Mouse (Mus musculus) testis, adult 2 months (tissue): ENCODE data around the gene Mamdc4. TPM values are rescaled to one million over a fixed set of nuclear protein-coding genes. Genes with fewer than 3 reads are reported as not detected.

Experiments used
- H3K27ac ChIP-seq: fragments of 200-500 bp; 2 replicates; pipeline ENCODE4 v1.5.1; 2012; ENCODE audit warnings: low read depth, low read length; ENCODE audit not compliant: control insufficient read depth, insufficient read depth
- H3K27me3 ChIP-seq: fragments of 200-500 bp; 2 replicates; pipeline ENCODE4 v1.6.1; 2012; ENCODE audit warnings: mild to moderate bottlenecking, low read length, moderate library complexity; ENCODE audit not compliant: control insufficient read depth, insufficient read depth
- H3K36me3 ChIP-seq: fragments of 200-500 bp; 2 replicates; pipeline ENCODE4 v1.6.1; 2012; ENCODE audit warnings: mild to moderate bottlenecking, low read length; ENCODE audit not compliant: control insufficient read depth, insufficient read depth
- H3K4me1 ChIP-seq: fragments of 200-500 bp; 2 replicates; pipeline ENCODE4 v1.6.1; 2012; ENCODE audit warnings: low read length; ENCODE audit not compliant: control insufficient read depth, insufficient read depth
- H3K4me3 ChIP-seq: fragments of 200-500 bp; 2 replicates; pipeline ENCODE4 v1.5.1; 2012; ENCODE audit warnings: low read depth, mild to moderate bottlenecking, low read length, moderate library complexity, mixed read lengths; ENCODE audit not compliant: control insufficient read depth
- CTCF ChIP-seq: fragments of 200-500 bp; IDR thresholded peaks from 2 replicates; pipeline ENCODE4 v1.5.1; 2012; ENCODE audit warnings: low read depth, mild to moderate bottlenecking, inconsistent platforms, low read length, moderate library complexity; ENCODE audit not compliant: control insufficient read depth, insufficient read depth, insufficient replicate concordance
- POLR2A ChIP-seq: fragments of 200-500 bp; IDR thresholded peaks from 2 replicates; pipeline ENCODE4 v1.6.1; 2012; ENCODE audit warnings: low read depth, mild to moderate bottlenecking, inconsistent platforms, low read length, moderate library complexity; ENCODE audit not compliant: control insufficient read depth
- polyA plus RNA-seq: library from polyadenylated mRNA; depleted of rRNA; stranded (reverse); fragments of >200 nt; gene quantifications from 2 replicates; pipeline ENCODE4 v1.2.3, GENCODE M21; 2012

Gene Mamdc4
- polyA plus RNA-seq, 1 experiment: 1.7 TPM

GRCm38 (mm10) chr2:25545996-25546810, 28.4 kb downstream of the Mamdc4 start:
- Histone ChIP-seq H3K27me3 (no peaks in the 10 kb centered on the region), H3K27ac (peak overlapping the region; percentile 99)
- no peak for TF ChIP-seq CTCF
- peak; percentile 72 for TF ChIP-seq POLR2A

DNA sequence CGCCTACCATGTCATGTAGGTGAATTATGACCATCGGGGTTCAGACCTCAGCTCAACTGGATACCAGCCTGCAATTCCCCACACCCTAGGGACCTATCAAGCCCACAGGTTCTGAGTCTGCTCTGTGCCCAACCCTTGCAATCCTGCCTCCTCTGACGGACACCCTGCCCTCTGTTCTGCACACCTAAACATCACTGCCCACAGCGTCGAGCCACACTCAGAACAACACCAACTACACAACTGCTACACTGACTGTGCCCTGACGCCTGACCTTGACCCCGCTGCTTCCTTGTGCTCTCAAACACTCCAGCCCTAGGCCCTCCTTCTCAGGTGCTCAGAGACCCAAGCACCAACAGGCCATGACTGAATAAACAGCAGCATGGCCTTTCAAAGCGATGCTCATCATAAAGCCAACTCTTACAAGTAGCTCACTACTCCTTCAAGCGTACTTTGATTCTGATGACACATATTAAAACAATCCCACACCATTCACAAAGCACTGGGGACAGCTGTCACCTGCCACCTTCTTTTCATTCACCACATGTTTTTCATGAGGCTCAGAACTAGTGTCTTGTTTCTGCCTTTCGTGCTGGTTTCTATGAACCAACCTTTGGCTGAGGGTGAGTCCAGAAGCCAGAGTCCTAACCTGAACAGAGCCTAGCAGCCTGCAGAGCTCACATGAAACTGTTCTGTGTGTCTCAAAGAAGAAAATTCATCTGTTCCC, 32.8 kb downstream of the Mamdc4 start:
- Histone ChIP-seq H3K27me3 (no peaks in the 10 kb centered on the region), H3K4me3 (no peak overlapping the region), H3K4me1 (peaks cover 4% of the 10 kb centered on the region), H3K36me3 (peaks cover 1% of the 10 kb centered on the region; the same call in 1 of the 2 replicates), H3K27ac (no peak overlapping the region)
- no peak for TF ChIP-seq CTCF
- no peak for TF ChIP-seq POLR2A

More at GRCm38 (mm10) chr2:25545996-25546810, 28.4 kb downstream of the Mamdc4 start:
- Histone ChIP-seq H3K4me1 (peaks cover 11% of the 10 kb centered on the region), H3K4me3 (peak overlapping the region; percentile 98), H3K36me3 (no peaks in the 10 kb centered on the region)

DNA sequence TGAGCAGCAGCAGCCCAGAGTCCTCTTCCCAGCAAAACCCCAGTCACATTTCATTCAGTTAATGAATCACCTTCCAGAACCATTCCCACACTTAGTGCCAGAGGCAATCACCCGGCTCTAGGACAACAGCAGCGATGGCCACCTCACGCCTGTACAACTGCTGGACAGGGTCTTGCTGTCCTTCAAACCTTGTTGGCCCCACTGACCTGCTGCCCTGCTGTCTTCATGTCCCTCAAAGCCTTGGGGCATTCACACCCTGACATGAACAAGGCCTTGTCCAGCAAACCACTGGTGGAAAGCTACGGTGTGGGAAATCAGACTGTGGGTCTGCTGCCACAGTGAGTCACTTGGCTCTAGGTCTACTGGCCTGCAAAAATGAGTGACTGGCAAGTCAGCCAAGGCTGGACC, 34.1 kb downstream of the Mamdc4 start:
- Histone ChIP-seq H3K27me3 (no peaks in the 10 kb centered on the region), H3K36me3 (peaks cover 1% of the 10 kb centered on the region; the same call in 1 of the 2 replicates), H3K4me1 (peaks cover 4% of the 10 kb centered on the region), H3K4me3 (no peak overlapping the region), H3K27ac (no peak overlapping the region)
- TF ChIP-seq CTCF (no peak), POLR2A (no peak)

DNA sequence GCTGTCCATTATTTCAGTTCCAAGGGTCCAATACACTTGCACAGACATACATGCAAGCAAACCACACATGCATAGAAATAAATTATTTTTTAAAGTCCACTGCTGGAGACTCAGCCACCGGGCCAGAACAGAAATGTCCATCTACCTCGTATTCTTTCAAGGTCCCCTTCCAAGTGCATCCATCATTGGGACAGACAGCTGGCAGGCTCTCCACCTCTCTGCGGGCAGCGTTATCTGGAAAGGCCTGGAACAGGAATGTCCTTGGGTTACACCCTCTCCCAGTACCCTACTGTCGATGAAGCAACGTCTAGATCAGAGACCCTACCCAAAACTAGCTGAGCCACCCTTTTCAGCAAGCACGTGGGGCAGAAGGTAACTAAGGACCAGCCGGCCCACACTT, 38.1 kb downstream of the Mamdc4 start:
- peaks cover 4% of the 10 kb centered on the region; the same call in 1 of the 2 replicates for H3K36me3 ChIP-seq

GRCm38 (mm10) chr2:25534866-25535182, 39.8 kb downstream of the Mamdc4 start:
- no peaks in the 10 kb centered on the region for H3K4me1 ChIP-seq
- no peaks in the 10 kb centered on the region for H3K27me3 ChIP-seq
- TF ChIP-seq CTCF (no peak), POLR2A (no peak)
- H3K27ac ChIP-seq: peak overlapping the region; percentile 30; the same call in 1 of the 2 replicates
- peaks cover 4% of the 10 kb centered on the region for H3K36me3 ChIP-seq
- no peak overlapping the region for H3K4me3 ChIP-seq

More for the DNA sequence above, 38.1 kb downstream of the Mamdc4 start:
- H3K27ac ChIP-seq: no peak overlapping the region
- H3K4me3 ChIP-seq: no peak overlapping the region
- H3K27me3 ChIP-seq: no peaks in the 10 kb centered on the region
- no peaks in the 10 kb centered on the region for H3K4me1 ChIP-seq
- TF ChIP-seq POLR2A: no peak
- no peak for TF ChIP-seq CTCF

DNA sequence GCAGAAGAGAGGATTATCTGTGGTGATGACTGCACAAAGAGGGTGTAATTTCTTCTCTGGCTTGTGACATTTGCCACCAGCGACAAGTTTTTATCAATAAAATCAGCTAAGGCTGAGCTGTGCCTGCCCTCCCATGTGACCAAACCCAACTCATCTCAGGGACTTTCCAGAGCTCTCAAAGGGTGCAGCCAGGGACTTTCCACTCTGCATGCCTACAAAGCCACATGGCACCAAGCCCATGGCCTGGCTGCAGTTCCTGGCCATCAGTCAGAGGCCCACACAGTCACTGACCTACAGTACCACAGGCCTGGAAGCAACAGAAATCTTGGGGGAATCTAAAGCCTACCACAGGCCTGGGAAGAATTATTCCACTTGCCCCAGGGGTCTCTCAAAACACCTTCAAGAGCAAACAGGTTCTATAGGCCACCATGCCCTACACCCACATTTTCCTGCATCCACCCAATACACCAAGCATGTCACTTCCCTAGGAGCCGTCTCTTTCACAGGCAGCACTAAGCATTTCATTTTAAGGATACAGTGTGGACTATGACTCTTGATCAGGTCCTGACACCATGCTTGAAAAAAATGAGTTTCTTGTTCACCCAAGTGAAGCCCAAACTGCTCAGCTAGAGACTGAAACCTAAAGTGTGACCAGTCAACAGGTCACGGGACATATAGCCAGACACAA, 40.3 kb downstream of the Mamdc4 start:
- Histone ChIP-seq H3K27ac (peak overlapping the region; percentile 30; the same call in 1 of the 2 replicates), H3K4me1 (no peaks in the 10 kb centered on the region), H3K27me3 (no peaks in the 10 kb centered on the region), H3K4me3 (no peak overlapping the region), H3K36me3 (peaks cover 4% of the 10 kb centered on the region)
- TF ChIP-seq POLR2A (no peak), CTCF (no peak)

- H3K4me3 ChIP-seq: no peak overlapping the region
- no peaks in the 10 kb centered on the region for H3K4me1 ChIP-seq
- no peaks in the 10 kb centered on the region for H3K27me3 ChIP-seq
- peaks cover 4% of the 10 kb centered on the region for H3K36me3 ChIP-seq
- no peak for TF ChIP-seq POLR2A
- TF ChIP-seq CTCF: no peak
- no peak overlapping the region for H3K27ac ChIP-seq
Observed at GRCm38 (mm10) chr2:25533707-25534106, 40.9 kb downstream of the Mamdc4 start.
